Mouse (Mus musculus) MEL (cell line): ENCODE results near the gene Wfdc11.

Experiments
- CTCF ChIP-seq, 3 experiments: IDR thresholded peaks in 2 of 3; conservative IDR thresholded peaks in 1 of 3; 2 replicates each; pipeline ENCODE4 v1.5.1; 2011 to 2012; ENCODE audit warnings: low read length in 3 of 3, low read depth in 2 of 3, mild to moderate bottlenecking in 2 of 3, improper control_type of control experiment in 1 of 3, inconsistent platforms in 1 of 3, mixed read lengths in 1 of 3, moderate library complexity in 1 of 3; ENCODE audit not compliant: control insufficient read depth in 1 of 3, insufficient read depth in 1 of 3, poor library complexity in 1 of 3, severe bottlenecking in 1 of 3
- GABPA ChIP-seq: IDR thresholded peaks from 2 replicates; pipeline ENCODE4 v1.6.1; 2012; ENCODE audit warnings: low read depth, mild to moderate bottlenecking, inconsistent platforms, low read length, improper control_type of control experiment, moderate library complexity
- GATA1 ChIP-seq: IDR thresholded peaks from 2 replicates; pipeline ENCODE4 v1.6.1; 2011; ENCODE audit warnings: low read depth, low read length, improper control_type of control experiment
- MAX ChIP-seq: IDR thresholded peaks from 2 replicates; pipeline ENCODE4 v1.6.1; 2011; ENCODE audit warnings: low read length, improper control_type of control experiment
- NELFE ChIP-seq: IDR thresholded peaks from 2 replicates; pipeline ENCODE4 v1.6.1; 2011; ENCODE audit warnings: low read depth, low read length, improper control_type of control experiment
- POLR2A ChIP-seq, 2 experiments: IDR thresholded peaks; 2 replicates each; pipeline ENCODE4 v1.6.1; 2011 to 2012; ENCODE audit warnings: low read length in 2 of 2, mild to moderate bottlenecking in 2 of 2, control low read depth in 1 of 2, improper control_type of control experiment in 1 of 2, low read depth in 1 of 2, moderate library complexity in 1 of 2; ENCODE audit not compliant: control insufficient read depth in 1 of 2, insufficient read depth in 1 of 2, poor library complexity in 1 of 2

DNA sequence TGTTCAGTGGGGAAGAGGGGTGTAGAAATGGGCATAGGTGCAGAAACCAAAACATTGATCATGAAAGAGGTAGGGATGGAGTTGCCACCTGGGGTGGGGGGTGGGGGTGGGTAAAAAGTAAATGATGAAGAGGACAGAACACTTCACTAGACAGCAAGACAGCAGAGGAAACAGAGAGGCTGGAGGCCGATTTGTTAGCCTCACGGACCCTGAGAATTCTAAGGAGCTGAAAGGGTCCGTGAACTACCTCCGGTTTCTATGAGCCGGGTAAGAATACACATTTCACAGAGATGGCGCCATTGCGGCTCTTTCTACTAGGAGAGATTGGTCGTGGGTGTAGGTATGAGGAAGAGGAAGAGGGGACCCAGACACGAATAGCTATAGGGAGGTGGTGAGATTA, 17.4 kb downstream of the Wfdc11 start, which contains the start of gene Wfdc9:
- TF ChIP-seq POLR2A (IDR thresholded peaks at IDR 0.05; ENCODE audit: control insufficient read depth in 1 of 2, insufficient read depth in 1 of 2, low read depth in 1 of 2, low read length in 2 of 2, poor library complexity in 1 of 2) (no peak), GATA1 (no peak), MAX (no peak), GABPA (no peak), CTCF (IDR thresholded peaks at IDR 0.05 in 2 of 3, conservative IDR thresholded peaks at IDR 0.05 in 1 of 3; ENCODE audit: control insufficient read depth in 1 of 3, insufficient read depth in 1 of 3, low read depth in 2 of 3, low read length in 3 of 3, poor library complexity in 1 of 3, severe bottlenecking in 1 of 3) (no peak), NELFE (no peak)
